Mouse (Mus musculus): Measurements from ENCODE around the gene Inpp4b. TPM values are rescaled to one million over a fixed set of nuclear protein-coding genes. Genes with fewer than 3 reads are reported as not detected.

Inpp4b gene
- total RNA-seq, 2 experiments from 2014 or later, result 1.3 to 5.4 TPM

DNA sequence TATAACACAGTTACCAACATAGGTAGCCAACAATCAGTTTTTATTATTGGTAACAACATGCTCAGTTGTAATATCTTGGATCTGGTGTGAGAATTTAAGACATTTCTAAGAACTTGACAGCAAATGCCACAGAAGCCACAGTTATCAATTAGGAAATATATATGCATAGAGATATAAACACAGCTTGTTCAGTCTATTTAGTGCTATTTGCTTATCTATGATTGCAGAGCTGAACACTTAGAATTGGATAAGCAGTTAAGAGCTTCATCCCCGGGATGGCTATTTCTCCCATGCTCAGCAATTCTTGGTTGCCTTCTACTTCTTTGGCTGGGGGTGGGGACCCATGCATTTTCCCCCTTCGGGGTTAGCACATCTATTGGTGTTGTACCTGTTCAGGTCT lies 112.5 kb downstream of the Inpp4b start:
- no peak for ATAC-seq (replicated peaks; ENCODE audit: low FRiP score, poor library complexity, severe bottlenecking)

DNA sequence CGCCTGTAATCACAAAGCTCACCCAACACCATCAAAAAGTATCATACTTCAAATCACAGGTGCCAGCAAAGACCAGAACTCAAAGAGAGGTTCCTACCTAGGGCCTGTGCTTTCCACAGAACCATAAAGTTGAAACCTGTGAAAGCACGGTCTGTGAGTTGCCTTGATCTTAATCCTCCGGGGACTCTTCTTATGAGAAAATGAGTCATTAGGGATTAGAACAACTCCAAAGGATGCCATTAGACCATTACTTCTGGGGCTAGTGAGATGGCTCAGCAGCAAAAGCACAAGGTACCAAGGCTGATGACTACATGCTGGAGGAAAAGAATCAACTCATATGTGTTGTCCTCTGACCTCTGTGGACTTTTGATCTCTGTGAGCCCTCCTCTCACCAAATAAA lies 121.4 kb downstream of the Inpp4b start:
- ATAC-seq (replicated peaks; ENCODE audit: low FRiP score, poor library complexity, severe bottlenecking), result no peak

DNA sequence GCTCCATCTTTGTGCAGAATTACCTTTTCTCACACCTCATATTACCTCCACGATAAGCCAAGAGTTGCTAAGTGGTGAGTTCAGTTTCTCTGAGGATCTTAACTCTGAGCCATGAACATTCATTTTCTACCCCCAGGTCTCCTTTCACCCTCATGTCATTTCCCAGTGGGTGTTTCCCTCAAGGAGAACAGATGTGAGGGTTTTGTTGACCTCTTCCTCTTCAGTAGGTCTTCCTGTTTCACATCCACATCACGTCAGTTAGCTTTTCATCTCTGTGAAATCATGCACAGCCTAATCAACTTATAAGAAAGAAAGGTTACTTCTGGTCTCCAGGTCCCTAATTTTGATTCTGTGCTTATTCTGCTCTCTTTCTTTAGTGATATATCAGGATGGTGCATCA lies 124.4 kb downstream of the Inpp4b start:
- no peak for ATAC-seq (replicated peaks; ENCODE audit: low FRiP score, poor library complexity, severe bottlenecking)

DNA sequence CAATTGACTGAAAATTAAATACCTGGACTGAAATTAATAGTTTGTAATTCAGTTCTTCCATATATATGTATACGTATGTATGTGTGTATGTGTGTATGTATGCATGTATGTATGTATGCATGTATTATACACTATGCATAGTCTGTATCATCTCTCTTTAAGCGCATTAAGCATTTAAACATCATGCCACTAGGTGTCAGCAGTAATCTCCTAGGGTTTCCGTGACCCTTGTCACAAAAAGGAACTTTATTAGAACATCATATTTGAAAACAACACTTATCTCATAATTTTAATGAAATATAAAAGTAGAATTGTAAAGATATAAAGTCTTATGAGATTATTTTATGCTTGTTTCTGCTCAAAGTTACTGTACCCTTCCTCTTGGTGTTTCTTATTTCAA lies 136.3 kb downstream of the Inpp4b start:
- ATAC-seq (replicated peaks; ENCODE audit: low FRiP score, poor library complexity, severe bottlenecking), result no peak

DNA sequence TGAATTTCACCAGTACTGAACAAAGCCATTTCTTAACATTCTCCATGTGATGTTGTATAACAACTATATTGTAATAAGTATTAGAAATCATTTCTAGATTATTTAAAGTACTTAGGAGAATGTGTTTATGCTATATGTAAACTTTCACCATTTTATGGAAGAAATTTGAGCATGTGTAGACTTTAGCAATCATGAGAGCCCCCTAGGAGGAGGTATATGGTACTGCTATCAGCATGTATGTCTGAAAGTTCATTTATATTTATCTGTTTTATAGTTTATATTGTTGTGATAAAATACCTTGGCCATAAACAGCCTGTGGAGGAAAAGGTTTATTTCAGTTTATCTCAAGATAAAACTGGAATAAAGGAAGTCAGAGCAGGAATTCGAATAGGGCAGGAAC lies 141.5 kb downstream of the Inpp4b start:
- ATAC-seq (replicated peaks; ENCODE audit: low FRiP score, poor library complexity, severe bottlenecking), result no peak

DNA sequence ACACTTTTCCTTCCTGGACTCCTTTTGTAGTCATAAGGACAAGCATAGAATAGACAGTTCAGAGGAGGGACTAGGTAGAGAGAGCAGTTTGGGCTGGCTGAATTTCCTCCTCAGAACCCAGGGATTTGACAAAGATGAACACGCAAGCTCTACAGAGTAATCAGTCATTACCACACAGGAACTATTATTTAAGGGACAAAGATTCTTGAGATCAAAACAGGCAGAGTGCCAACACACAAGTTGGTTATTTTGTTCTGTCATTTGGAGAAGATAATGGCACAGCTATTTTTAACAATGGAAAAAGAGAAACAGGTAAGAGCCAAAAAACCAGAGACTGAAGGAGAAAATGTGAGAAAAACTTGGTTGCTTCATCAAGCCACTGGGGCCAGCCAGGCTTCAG lies 143.3 kb downstream of the Inpp4b start:
- ATAC-seq (replicated peaks; ENCODE audit: low FRiP score, poor library complexity, severe bottlenecking), result no peak

DNA sequence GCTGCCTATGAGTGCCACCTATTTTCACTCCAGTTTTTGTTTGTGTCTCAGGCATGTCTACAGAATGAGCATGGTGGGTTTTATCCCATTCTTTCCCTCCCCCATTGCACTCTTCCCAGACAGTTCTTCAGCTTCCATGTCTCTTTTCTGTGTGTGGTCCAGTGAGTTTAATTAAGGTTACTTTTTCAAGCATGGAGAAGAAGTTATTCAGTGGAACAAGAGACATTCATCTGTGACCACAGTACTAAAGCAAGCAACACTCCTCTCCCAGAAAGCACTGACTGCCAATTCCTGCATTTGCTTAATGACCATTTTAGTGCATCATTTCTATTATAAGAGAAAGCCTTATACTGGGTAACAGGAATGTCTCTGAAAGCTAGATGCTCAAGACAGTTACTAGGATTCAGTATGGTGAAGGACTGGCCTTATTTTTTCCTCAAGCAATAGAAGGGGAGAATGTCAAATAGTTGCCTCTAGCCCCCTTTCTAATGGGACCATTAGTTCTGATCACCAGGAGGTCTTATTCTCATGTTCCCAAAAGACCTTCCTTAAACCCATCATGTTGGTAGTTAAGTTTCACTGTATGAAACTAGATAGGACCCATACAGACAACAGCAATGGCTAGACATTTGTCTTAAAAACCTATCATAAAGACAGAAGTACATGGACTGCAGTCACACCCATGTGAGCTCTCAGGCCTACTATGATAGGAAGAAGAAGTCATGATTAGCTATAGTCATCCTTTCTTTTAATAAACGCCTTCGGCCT lies 147.7 kb downstream of the Inpp4b start:
- ATAC-seq (replicated peaks; ENCODE audit: low FRiP score, poor library complexity, severe bottlenecking), result no peak

DNA sequence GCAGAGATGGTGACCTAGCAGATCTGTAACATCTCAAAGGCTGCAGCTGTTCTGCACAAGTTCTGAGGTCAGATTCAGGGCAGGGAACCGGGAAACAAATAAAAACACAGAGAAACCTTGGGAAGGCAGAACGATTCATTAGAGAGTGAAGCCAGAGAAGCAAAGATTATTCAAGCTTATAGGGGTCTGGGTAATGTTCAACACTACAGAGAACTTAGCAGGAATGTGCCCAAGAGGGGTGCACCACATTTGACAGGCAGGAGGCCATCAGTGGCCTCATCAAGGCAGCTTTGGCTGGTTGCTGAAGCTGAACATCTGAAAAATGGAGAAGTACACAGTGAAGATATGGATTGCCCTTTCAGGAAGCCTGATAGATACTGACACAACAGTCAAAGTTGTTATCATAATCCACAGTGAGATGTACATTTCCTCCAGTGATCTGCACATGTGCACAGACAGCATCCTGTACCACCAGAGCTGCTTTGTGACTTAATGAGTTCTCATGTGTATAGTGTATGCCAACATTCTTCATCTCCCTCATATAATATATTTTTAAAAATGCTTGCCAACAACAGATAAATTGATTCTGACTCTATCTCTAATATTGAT lies 148.8 kb downstream of the Inpp4b start:
- no peak for ATAC-seq (replicated peaks; ENCODE audit: low FRiP score, poor library complexity, severe bottlenecking)

DNA sequence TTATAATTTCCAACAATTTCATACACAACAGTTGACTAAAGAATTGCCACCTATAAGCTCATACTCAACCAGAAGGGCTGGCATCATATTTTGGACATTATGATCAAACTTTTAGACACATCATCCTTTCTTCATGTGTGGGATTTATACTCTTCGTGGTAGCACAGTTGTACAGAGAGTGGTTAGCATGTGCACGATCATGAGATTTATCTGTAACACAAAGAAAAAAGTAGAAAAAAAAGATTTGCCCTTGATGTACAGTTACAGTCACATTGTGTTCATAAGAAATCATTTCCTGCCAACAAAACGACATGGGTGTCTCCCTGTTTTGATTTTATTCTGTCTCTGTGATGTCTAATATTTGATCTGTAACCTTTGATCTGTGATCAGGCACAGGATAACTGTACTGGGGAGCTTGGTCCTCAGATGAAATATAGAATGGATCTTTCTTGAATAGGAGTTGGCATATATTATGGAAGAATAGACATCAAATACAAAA lies 149.4 kb downstream of the Inpp4b start:
- no peak for ATAC-seq (replicated peaks; ENCODE audit: low FRiP score, poor library complexity, severe bottlenecking)

DNA sequence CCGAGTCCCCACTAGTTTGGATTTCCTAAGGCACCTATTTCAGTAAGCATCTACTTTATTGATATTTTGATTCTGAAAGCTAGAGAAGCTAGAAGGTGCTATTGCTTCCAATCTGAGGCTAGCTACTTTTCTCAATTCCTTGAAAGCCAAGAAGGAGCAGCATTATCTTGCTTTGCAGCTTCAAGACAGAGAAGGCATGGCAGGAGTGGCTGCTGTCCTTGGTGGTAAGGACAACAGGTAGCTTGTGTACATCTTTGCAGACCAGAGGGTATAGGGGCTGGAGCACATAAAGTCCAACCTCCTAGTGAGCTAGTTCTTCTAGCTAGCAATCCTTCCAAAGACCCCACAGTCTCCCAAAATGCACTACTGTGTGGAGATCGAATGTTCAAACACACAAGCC lies 152.5 kb downstream of the Inpp4b start:
- no peak for ATAC-seq (replicated peaks; ENCODE audit: low FRiP score, poor library complexity, severe bottlenecking)

DNA sequence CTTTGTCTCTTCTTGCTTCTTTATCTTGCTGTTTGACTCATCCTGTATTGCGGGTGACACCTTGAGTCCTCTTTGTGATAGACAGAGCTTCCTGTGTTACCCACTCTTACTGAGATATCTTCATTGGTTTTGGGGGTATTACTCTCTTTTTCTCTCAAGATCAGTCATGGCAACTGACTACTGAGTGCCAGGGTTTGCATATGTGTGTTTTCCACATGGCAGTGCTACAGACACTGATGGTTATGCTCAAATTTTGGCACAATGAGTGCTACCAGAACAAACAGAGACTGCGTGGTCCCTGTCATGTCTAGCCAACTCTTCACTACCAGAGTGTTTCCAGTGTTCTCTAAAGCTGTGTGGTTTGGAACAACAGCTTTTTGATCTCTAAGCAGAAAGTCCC lies 155.3 kb downstream of the Inpp4b start:
- ATAC-seq (replicated peaks; ENCODE audit: low FRiP score, poor library complexity, severe bottlenecking), result no peak

DNA sequence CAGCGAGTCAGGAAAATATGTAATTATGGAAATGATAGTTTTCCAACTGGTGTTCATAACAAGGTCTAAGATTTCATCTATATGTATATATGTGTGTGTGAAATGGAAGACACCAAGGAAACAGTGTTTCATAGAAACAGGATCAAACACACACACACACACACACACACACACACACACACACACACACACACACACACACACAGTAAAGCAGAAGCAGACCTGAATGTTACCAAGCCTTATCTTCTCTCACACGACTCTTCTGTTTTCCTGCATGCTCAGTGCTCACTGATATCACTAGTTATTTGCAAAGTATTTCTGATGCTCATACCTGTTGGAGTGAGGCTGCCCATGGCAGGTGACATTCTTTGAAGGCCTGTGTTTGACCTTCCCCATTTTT lies 159.9 kb downstream of the Inpp4b start:
- ATAC-seq (replicated peaks; ENCODE audit: low FRiP score, poor library complexity, severe bottlenecking), result no peak

DNA sequence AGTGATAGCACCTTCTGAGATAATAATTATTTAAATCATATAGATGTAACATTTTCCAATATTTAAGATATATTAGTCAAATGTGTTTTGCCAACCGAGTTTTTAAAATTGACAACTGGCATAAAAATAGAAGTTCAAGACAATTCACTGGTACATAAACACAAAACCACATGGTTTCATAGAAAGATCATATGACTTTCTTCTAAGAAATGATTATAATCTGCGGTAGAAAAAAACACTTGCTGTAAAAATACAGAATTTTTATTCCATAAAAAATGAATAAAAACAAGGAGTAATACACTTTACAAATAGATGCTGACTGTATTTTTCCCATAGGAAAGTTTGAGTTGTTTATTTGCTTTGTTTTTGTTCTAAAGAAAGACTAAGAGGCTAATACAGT lies 160.6 kb downstream of the Inpp4b start:
- ATAC-seq (replicated peaks; ENCODE audit: low FRiP score, poor library complexity, severe bottlenecking), result no peak

DNA sequence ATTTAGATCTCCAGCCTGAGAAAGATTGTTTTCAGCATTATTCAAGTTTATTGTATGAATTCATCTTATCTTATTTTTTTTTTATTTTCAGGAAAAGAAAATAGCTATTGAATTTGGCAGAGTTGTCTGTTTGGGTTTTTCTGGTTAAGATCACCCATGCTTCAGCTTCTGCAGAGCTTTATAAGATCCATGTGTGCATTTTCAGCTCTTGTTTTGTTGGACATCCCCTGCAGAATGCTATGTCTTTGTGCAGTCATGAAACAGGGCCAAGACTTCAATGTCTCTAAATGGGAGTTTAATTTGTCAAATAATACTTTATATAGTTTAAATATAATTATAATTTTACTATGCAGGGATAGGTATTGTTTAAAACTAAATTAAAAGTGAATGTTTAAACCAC lies 170.5 kb downstream of the Inpp4b start:
- no peak for ATAC-seq (replicated peaks; ENCODE audit: low FRiP score, poor library complexity, severe bottlenecking)

DNA sequence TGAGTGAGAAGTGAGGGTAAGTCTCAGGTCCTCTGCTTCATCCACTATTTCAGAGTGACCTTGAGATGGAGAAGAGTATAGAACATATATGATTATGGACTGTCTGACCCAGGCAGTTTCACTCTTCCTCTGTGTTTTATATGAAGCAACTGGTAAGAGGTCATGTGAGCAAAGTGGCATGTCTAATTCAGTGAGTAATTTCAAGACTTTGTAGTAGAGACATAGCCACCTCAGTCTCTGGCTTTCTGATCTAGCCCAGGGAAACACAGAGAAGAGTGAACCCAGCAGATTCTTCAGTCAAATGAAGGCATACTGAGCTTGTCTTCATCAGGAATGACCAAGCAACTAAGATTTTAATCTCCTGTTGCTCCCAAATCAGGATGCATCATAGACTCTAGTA lies 172.1 kb downstream of the Inpp4b start:
- no peak for ATAC-seq (replicated peaks; ENCODE audit: low FRiP score, poor library complexity, severe bottlenecking)

DNA sequence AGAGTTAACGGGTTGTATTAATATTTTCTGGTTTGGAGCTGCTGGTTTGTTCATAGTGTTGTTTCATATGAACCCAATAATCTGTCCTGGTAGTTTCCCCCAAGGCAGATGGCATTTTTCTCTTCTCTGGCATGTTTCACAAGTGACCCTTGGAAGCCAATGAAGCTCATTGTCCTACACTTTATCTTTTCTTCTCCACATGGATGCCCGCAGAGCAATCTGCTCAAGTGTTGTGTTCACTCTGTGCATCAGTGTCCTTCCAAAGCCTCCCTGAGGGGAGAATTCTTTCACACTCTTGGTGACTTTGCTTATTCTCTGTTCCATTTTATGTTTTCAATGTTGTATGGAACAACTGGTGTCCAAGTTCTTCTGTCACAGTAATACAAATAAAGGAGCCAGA lies 179.7 kb downstream of the Inpp4b start:
- no peak for ATAC-seq (replicated peaks; ENCODE audit: low FRiP score, poor library complexity, severe bottlenecking)

DNA sequence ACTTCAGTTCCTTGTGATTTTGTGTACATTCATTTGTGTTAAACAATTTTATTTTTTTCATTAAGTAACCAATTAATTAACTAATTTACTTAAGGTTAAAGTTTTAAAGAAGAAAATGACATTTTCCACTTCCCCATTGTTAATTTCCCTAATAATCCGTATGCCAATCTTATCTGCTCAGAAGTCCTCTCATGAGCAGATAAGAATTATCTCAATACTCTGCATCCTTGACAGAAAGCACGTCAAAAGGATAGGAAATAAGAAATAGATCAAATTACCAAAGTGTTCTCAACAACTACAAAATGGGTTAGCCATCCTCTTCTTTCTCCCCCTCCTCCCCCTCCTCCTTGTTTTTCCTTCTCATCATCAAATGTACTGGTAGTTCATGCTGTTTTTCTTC lies 182.2 kb downstream of the Inpp4b start:
- no peak for ATAC-seq (replicated peaks; ENCODE audit: low FRiP score, poor library complexity, severe bottlenecking)

DNA sequence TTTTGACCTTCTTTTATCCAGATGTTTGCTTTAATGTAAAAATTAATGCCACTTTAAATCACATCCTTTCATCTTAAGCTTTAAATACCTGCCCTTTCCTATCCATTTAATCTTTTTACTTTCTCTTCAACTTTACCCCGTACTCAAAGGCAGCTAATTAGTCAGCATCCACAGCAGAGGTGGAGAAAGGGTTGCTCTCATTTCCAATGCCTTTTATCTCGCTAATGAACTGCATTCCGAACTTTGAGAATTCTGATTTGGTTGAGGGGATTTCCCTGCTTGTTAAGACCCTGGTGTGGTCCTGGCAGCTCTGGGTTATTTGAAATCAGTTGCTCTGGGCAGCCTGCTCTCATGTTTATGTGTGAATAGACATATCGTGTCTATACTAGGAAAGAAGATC lies 185.3 kb downstream of the Inpp4b start:
- no peak for ATAC-seq (replicated peaks; ENCODE audit: low FRiP score, poor library complexity, severe bottlenecking)

DNA sequence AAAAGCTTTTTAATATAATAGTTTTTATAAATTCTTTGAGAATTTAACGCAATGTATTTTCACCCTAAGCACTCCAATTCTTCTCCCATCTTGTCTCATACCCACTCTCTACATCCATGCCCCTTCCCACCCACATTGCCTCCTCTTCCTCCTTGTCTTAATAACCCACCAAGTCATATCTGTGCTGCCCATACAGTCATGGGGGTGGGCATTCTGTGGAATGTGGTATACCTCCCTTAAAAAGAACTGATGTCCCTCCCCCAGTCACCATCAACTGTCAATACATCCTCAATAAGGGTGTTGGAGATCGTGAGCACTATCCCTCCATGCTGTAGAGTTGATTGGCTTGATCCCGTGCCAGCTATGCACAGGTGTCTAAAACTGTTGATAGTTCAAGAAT lies 196.0 kb downstream of the Inpp4b start:
- no peak for ATAC-seq (replicated peaks; ENCODE audit: low FRiP score, poor library complexity, severe bottlenecking)

DNA sequence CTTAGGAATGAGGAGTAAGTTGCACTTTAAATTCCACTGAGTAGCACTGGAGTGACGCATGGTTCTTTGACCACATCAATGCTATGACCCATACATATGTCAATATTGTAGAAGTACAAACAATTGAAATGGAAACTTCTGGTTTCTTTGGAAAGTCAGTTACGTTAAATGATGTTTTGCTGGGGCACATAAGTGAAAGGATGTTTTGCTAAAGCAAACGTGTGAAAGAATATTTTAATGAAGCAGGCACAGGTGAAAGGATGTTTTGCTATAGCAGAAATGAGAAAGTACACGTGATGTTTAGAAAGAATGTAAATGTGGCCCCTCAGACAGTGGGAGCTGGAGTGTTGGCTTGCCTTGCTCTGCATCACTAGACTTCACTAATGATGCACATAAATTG lies 216.2 kb downstream of the Inpp4b start:
- ATAC-seq (replicated peaks; ENCODE audit: low FRiP score, poor library complexity, severe bottlenecking), result no peak

DNA sequence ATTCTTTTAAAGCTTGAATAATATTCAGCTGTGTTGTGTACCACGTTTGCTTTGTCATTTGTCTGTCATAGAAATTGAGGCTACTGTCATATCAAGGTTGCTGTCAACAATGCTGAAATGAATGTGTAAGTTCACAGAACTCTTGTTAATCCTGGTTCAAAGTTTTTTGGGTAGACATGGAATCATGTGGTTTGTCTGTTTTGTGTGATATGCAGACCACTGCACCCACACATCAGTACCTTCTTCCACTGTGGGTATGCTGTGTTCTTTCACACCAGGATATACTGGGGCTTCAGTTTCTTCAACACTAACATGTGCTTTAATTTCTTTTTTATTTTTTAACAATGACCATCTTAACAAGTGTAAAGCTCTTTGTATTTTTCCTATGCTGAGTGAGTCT lies 220.0 kb downstream of the Inpp4b start:
- ATAC-seq (replicated peaks; ENCODE audit: low FRiP score, poor library complexity, severe bottlenecking), result no peak

DNA sequence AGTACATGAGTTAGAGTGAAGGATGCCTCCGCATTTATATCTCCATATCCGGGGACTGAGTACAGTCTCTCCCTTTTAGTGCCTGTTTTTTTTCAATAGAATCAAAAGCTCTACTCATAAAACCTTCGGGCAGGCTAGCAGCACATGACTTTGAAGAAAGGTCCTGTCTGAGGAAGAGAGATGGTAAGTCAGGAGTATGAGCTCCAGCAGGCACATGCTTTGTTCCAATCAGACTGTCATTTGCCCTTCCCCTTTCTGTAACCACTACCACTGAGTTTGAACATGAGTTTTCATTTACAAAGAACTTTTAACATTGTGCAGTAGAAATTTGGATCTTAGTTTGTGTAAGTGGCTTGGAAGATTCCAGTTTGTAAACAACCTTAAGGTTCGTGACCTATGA lies 223.1 kb downstream of the Inpp4b start:
- no peak for ATAC-seq (replicated peaks; ENCODE audit: low FRiP score, poor library complexity, severe bottlenecking)

Data from erythroid progenitor cell, adult 5-6 weeks (primary cell).